Mouse (Mus musculus): ENCODE results near the gene Sars.

Sars gene

DNA sequence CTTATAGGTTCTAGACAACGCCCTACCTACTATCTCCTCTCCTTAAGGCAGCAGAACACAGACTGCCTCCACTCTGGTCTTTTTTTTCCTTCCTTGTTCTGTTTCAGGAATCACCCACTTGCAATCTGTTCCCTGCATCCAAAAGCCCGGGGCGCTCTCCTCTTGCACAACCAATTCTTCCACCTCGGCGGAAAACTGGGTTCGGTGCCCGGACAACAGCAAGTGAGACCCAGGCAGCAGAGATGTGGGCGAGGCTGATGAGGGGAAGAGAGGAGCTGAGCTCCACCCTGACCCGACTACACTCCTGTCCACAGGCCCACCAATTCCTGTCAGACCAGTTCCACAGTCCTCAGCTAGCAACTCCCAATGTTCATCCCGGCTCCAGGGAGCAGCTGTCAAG is 58.8 kb downstream of the Sars start:
- no peak for DNase-seq

DNA sequence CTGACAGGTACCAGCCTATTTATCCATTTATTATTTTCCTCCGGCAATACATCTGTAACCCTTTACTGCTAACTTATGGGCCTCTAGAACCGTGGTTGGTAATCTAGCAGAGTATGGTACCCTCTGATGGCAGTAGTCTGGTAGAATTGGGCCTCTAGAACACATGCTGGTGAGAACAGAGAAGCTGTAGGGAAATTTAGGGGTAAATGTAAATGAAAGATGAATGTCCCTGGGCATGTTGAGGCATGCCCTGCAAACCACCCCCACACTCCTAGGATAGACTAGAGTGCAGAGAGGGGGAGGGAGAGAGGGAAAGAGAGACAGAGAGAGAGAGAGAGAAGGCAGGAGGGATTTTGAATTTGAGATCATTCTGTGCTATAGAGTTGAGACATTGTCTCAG is 60.6 kb downstream of the Sars start:
- DNase-seq = no peak

DNA sequence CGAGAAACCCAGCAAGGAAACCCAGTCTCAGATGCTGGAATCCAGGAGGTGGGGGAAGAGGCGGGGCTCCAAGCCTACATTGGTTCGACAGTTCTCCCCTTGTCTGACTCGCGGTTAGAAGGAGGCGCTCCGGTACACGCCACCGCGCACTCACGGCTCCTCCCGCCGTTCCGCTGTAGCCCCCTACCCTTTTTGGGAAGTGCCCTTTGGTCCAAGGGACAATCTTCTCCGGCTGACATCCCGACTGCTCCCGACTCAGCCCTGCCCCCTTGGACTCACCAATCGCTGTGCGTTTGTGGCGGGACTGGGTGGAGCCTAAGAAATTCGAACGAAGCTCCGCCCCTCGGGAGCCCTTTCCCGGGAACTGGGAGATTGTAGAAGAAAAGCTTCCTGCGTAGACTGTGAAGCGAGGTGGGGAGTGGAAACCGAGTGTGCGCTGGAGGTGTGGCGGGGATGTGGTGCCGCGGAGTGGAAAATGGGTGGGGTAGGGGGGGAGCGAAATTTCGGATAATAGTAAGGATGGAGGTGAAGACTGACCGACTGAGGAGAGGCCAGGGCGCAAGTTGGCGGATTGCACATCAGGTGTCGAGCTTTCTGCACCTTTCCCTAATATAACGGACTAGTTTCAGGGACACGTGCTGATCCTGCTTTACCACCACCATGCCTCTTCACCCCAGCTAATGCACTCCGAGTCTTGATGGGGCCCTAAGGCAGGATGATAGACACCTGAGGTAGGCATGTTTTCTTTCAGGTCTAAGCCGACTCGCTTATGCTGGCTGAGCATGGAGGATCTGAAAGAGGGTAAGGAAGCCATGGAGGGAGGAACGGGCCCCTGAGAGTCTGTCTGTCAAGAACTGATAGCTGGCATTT is 61.3 kb downstream of the Sars start, which contains the start of gene Psrc1:
Gene Psrc1, plus strand, starts transcription at position 355 of the 870 bp plus-strand sequence.
- peak; percentile 74 to 81 for DNase-seq

DNA sequence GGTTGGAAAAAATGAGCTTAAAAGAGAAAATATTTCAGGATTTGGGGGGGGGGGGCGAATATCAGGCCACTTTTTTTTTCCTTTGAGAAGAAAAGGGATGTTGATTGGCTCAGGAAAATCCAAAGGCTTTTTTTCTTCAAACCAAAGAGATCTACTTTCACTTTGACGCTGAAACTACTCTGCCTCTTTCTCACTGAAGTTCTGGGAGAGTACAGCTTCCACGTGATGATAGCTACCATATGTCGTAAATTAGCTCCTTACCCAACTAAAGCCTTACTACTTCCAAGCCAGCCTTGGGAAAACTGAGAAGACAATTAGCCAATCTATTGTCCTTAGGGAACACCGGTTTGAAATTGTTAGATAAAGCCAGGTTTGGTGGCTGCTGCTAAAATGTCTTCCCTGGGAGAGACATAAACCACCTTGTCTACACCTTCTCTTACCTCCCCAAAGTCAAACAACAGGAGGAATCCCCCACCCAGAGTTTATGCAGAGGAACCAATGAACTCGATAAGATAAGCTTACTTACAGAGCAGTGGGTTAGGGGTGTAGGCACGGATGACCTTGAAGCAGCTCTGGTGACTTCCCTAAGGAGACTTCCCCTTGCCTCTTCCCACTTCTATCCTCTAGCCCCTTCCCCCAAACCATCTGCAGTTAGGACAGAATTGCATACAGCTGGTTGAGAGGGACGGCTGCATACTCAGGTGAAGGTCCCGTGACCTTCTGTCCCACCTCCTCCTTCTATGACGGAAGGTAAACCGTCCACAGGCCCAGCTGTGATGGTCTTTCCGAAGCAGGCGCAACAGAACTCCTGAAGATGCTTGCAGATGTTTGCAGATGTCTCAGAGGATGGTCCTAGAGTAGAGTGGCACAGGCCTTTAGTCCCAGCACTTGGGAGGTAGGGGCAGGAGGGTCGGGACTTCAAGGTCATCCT is 62.8 kb downstream of the Sars start:
- no peak for DNase-seq

DNA sequence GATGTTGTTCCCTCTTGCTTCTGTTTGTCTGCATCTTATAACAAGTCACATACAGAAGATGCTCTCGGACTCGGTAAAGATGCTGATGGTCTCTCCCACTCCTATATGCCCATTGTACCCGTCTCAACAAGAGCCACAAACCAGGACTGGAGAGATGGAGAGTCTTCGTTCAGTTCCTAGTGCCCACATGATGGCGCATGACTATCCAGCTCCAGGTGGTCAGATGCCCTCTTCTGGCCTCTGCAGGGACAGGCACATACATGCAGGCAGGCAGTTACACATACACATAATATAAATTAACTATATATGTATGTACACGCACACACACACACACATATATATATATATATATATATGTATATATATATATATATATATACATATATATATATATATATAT is 64.3 kb downstream of the Sars start:
- no peak for DNase-seq

DNA sequence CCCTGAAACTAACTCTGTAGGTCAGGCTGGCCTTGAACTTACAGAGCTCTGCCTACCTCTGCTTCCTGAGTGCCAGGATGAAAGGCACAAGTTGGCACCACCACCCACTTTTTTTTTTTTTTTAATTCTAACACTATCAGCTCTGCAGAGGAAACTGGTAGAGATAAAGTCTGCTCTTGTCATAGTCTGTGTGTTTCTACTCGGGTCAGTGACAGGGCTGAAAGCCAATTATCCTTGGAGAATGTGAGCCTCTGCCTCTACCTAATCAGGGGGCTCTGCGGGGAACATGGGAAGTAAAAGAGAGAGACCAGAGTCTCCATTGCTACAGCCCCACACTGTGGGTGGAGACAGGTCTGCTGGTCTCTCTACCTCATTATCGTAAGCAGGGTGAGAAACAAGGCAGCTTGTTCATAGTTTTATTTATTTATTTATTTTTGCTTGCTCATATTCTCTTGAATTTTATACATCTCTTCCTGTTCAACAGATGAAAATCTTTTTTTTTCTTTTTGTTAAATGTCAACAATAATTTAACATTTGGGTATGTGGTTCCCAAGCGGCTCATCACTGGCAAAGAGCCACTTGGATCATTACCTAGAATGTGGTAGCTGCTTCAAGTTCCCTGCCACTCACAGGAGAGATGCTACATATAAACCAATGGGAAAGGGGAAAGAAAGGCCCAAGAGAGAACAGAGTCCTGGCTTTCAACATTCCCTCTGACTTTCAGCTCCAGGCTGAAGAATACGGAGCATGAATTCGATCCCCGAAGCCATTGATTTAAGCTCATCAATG is 65.9 kb downstream of the Sars start:
- DNase-seq = no peak

Data from thymus, adult 18-20 months (tissue).